Mouse (Mus musculus) embryonic fibroblast, embryonic 13.5 days (primary cell): Measurements from ENCODE around the gene Gpd1.

Source experiments
- CTCF ChIP-seq: IDR thresholded peaks from 2 replicates; pipeline ENCODE4 v1.5.1; 2011; ENCODE audit warnings: mild to moderate bottlenecking, control low read depth, low read length, moderate library complexity, borderline replicate concordance; ENCODE audit not compliant: insufficient read depth
- POLR2A ChIP-seq: IDR thresholded peaks from 2 replicates; pipeline ENCODE4 v1.6.1; 2011; ENCODE audit warnings: low read depth, mild to moderate bottlenecking, control low read depth, low read length, moderate library complexity

- TF ChIP-seq CTCF (no peak), POLR2A (no peak)
Observed at GRCm38 (mm10) chr15:99754204-99754603, 36.9 kb downstream of the Gpd1 start.
